Mouse (Mus musculus) bone marrow macrophage, adult 2 months (primary cell): Measurements from ENCODE around the gene Cd8b1. TPM values are rescaled to one million over a fixed set of nuclear protein-coding genes. Genes with fewer than 3 reads are reported as not detected.
"Not testable (repeated sequence)": the region's sequence is repeated elsewhere in the genome, so short reads cannot be mapped to it uniquely, and the experiment has no call there.

Experiments
- H3K27ac ChIP-seq: 2 replicates; pipeline ENCODE4 v1.5.1; 2012; ENCODE audit warnings: low read depth, low read length; ENCODE audit not compliant: insufficient read depth
- H3K4me1 ChIP-seq: 2 replicates; pipeline ENCODE4 v1.6.1; 2012; ENCODE audit warnings: low read length; ENCODE audit not compliant: control insufficient read depth, insufficient read depth
- H3K4me3 ChIP-seq: 2 replicates; pipeline ENCODE4 v1.5.1; 2012; ENCODE audit warnings: mild to moderate bottlenecking, low read length, moderate library complexity; ENCODE audit not compliant: insufficient read depth
- CTCF ChIP-seq: IDR thresholded peaks from 2 replicates; pipeline ENCODE4 v1.5.1; 2012; ENCODE audit warnings: low read depth, mild to moderate bottlenecking, low read length, moderate library complexity
- POLR2A ChIP-seq: IDR thresholded peaks from 2 replicates; pipeline ENCODE4 v1.6.1; 2012; ENCODE audit warnings: mild to moderate bottlenecking, low read depth, low read length, borderline replicate concordance
- polyA plus RNA-seq: library from polyadenylated mRNA; stranded (reverse); fragments of >200 nt; gene quantifications from 2 replicates; pipeline ENCODE4 v1.2.4, GENCODE M21; 2012; ENCODE audit not compliant: missing spikeins, insufficient read depth, insufficient read length

Cd8b1 gene
- polyA plus RNA-seq, 1 experiment: not detected

- H3K27ac ChIP-seq: no peak within 1 kb of the TSS
- no peak for TF ChIP-seq POLR2A
- TF ChIP-seq CTCF: no peak
- no peaks in the 10 kb centered on the region for H3K4me1 ChIP-seq
- H3K4me3 ChIP-seq: no peak within 1 kb of the TSS
These were observed 733 bp upstream of the Cd8b1 start, which contains the start of gene Smyd1 for GRCm38 (mm10) chr6:71321826-71322283. Gene Smyd1, minus strand, starts transcription at chr6:71322233.

DNA sequence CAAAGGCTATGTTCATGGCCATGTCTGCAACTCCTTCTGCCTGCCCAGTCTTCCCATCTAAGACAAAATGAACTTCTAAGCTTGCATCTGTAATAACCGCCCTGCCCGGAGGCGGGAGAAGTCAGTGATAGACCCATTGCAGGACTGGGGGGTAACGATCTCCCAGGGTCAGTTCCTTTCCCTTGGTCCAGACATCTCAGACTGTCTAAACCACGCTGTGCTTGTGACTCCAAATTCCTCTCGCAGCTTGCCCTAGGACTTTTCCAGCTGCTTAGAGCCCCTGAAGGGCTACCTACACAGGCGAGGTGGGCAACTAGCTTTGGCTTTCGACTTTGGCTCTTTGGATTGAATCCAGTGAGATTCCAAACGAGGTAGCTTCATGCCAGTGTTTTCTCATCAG, 2.2 kb downstream of the Cd8b1 start:
- Histone ChIP-seq H3K4me3 (no peak overlapping the region), H3K27ac (no peak overlapping the region), H3K4me1 (no peaks in the 10 kb centered on the region)
- TF ChIP-seq POLR2A (no peak), CTCF (no peak)

DNA sequence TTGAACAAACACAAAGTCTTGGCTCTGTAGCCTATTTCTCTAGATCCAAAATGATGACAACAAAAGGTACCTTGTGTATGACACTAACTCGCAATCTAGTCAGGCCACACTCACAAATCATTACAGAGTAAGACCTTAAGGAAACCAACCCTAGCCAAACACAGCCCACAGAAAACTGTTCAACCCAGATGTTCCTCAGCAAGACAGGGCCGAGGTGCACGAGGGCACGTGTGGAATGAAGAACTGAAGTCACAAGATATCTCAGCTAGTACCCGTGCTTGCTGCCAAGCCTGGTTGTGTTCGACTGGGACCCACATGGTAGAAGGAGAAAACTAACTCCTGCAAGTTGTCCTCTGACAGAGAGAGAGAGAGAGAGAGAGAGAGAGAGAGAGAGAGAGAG, 7.3 kb downstream of the Cd8b1 start:
- no peaks in the 10 kb centered on the region for H3K4me1 ChIP-seq
- H3K27ac ChIP-seq: no peak overlapping the region
- H3K4me3 ChIP-seq: no peak overlapping the region
- TF ChIP-seq CTCF: no peak
- TF ChIP-seq POLR2A: no peak

DNA sequence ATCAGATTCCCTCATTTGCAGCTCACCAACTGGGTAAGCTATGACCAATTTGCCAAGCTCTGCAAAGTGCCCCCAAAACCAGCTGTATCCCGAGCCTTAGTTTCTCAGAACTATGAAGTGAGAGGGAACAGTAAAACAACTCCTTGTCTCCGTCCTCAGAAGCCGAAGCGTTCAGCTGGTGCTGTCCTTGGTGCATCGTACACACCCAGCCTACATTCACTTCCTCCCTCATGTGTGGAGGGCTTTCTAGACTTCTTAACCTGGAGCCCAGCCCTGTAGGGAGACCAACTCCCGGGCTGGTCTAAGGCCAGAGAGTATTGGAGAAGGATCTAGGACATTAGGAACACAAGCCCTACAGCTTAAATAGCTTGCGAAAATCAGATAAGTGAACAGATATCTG, 7.9 kb downstream of the Cd8b1 start:
- no peaks in the 10 kb centered on the region for H3K4me1 ChIP-seq
- TF ChIP-seq POLR2A: no peak
- TF ChIP-seq CTCF: no peak
- H3K27ac ChIP-seq: no peak overlapping the region
- no peak overlapping the region for H3K4me3 ChIP-seq

DNA sequence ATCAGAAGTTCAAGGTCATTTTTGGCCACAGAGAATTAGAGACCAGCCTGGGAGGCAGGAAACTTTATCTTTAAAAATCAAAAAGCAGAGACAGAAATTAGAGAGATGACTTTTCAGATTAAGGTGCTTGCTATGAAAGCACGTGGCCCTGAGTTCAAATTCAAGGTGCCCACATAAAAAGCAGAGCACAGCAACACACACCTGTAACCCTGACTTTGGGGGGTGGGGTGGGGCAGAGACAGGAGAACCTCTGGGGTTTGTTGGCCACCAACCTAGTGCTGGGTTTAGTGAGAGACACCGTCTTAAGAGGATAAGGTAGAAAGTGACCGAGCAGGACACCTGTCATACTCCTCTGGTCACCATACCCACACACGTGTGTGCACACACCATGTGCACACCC, 8.9 kb downstream of the Cd8b1 start:
- not testable (repeated sequence) for H3K27ac ChIP-seq, H3K4me3 ChIP-seq, H3K4me1 ChIP-seq

DNA sequence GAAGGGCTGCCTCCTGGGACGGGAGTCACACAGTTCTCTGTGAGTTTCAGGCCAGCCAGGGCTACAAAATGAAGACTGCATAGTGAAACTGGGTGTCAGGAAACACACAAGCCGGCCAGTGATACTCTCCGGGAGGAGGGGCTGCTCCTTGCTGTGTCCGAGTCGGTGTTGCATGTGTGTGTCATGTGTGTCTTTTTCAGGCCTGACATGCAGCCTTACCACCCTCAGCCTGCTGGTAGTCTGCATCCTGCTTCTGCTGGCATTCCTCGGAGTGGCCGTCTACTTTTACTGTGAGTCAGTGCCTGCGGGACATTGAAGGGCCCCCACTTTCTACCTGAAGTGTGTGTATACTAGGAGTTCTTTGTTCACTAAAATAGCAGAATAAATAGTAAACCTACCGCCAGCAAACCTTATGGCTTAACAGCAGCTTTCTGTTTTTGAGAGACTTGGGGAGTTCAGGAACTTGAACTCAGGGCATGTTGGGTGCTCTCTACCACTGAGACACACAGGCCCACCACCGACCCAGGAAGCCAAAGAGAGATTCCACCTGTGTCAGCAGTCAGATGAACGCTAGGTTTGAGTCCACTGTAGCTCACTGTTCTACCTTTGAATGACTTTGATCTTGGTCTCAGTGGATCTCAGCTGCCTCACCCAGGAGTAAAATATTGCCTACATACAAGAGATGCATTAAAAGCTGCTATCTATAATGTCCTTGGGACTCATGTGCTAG, 9.8 kb downstream of the Cd8b1 start:
- Histone ChIP-seq H3K4me3 (no peak overlapping the region), H3K4me1 (no peaks in the 10 kb centered on the region), H3K27ac (no peak overlapping the region)
- TF ChIP-seq CTCF (no peak), POLR2A (no peak)

DNA sequence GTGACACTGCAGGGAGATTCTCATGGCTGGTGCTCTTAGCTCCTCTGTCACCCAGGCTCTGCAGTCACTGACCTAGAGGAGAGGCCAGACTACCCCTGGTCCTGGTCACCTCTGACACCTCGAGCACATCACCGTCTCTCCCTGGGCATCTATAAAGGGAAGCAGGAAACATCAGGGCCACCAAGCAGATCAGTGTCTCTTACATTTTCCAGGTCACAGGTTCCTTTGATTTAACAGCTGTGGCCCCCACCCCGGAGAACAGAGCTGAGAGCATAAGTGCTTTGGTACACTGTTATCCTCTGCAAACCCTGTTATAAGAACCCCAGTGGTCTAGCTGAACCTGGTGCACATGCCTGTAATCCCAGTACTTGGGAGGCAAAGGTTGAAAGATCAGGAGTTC, 10.4 kb downstream of the Cd8b1 start:
- H3K4me1 ChIP-seq: no peaks in the 10 kb centered on the region
- TF ChIP-seq CTCF (no peak), POLR2A (no peak)
- no peak overlapping the region for H3K4me3 ChIP-seq
- no peak overlapping the region for H3K27ac ChIP-seq

- Histone ChIP-seq H3K4me3 (no peak overlapping the region), H3K4me1 (no peaks in the 10 kb centered on the region), H3K27ac (no peak overlapping the region)
- no peak for TF ChIP-seq CTCF
- no peak for TF ChIP-seq POLR2A
These were observed 11.1 kb downstream of the Cd8b1 start for GRCm38 (mm10) chr6:71333578-71334273.

DNA sequence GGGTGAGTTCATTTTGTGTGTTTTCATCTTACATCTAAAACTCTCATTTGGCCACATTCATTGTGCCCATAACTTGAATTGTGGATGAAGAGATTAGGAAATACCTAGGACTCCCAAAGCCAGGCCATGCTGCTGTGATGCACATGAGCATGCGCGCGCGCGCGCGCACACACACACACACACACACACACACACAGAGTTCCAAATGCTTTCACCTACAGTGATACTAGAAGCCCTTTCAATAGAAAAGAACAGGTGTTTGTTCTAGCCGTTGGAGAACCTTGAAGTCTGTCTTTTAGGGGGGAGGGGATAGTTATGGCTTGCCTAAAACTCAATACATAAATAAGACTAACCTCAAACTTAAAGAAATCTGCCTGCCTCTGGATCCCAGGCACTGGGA, 15.1 kb downstream of the Cd8b1 start:
- H3K27ac ChIP-seq: no peak overlapping the region

DNA sequence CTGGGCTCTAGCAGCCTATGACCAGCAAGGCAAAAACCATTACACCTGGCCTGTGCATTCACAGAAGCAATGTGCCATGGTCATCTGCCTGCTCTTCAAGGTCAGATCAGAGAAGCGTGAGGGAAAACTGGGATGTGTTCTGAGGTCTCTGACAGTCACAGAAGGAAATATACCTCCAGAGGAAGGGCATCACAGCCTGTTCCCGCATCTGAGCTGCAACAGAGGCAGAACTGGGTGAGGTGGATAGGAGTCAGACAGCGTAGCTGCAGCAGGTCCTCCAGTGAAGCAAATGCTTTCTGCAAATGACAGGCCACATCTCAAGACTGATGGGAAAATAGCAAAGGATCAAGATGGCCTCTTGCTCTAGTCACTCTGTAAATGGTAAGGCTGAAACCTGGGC, 16.4 kb downstream of the Cd8b1 start:
- Histone ChIP-seq H3K27ac (no peak overlapping the region), H3K4me3 (no peak overlapping the region)

More for the DNA sequence above, 15.1 kb downstream of the Cd8b1 start:
- no peaks in the 10 kb centered on the region for H3K4me1 ChIP-seq
- no peak for TF ChIP-seq POLR2A
- TF ChIP-seq CTCF: no peak
- H3K4me3 ChIP-seq: no peak overlapping the region

GRCm38 (mm10) chr6:71339351-71339750, 16.8 kb downstream of the Cd8b1 start:
- Histone ChIP-seq H3K4me3 (no peak overlapping the region), H3K27ac (no peak overlapping the region), H3K4me1 (no peaks in the 10 kb centered on the region)
- TF ChIP-seq POLR2A: no peak
- no peak for TF ChIP-seq CTCF

More for the DNA sequence above, 16.4 kb downstream of the Cd8b1 start:
- H3K4me1 ChIP-seq: no peaks in the 10 kb centered on the region
- TF ChIP-seq POLR2A (no peak), CTCF (no peak)
